Mouse (Mus musculus) spleen, adult 2 months (tissue): ENCODE data around the gene Fbxl3.

ENCODE experiments used
- CTCF ChIP-seq: fragments of 200-500 bp; IDR thresholded peaks from 2 replicates; pipeline ENCODE4 v1.5.1; 2011; ENCODE audit warnings: mild to moderate bottlenecking, inconsistent platforms; ENCODE audit not compliant: insufficient read depth, insufficient read length, insufficient replicate concordance; ENCODE audit errors: extremely low read depth
- POLR2A ChIP-seq: fragments of 200-500 bp; IDR thresholded peaks from 2 replicates; pipeline ENCODE4 v1.6.1; 2011; ENCODE audit warnings: low read depth, low read length, inconsistent platforms

- no peak for TF ChIP-seq CTCF
- no peak for TF ChIP-seq POLR2A
These were observed 39.9 kb downstream of the Fbxl3 start for GRCm38 (mm10) chr14:103059495-103059894.
